Mouse (Mus musculus): ENCODE measurements at regions not wholly inside any gene's neighbourhood (a gene's known extent, or its start where the extent isn't known, plus 50 kb on each side); places are given as distances from the start of the nearest gene placed in this dataset.

- Histone ChIP-seq H3K27me3 (ENCODE audit: control insufficient read depth in 1 of 2, insufficient read depth in 2 of 2, low read length in 2 of 2) (no peaks in the 10 kb centered on the region), H3K9ac (ENCODE audit: control insufficient read depth, low read depth, low read length, poor library complexity, severe bottlenecking) (no peak overlapping the region), H3K4me3 (ENCODE audit: control insufficient read depth in 1 of 2, insufficient read depth in 1 of 2, low read depth in 2 of 2, low read length in 2 of 2) (no peak overlapping the region), H3K79me2 (ENCODE audit: control insufficient read depth, insufficient read depth, low read length, poor library complexity) (no peaks in the 10 kb centered on the region), H3K36me3 (ENCODE audit: control insufficient read depth in 1 of 2, insufficient read depth in 2 of 2, low read length in 2 of 2) (no peaks in the 10 kb centered on the region), H3K9me3 (replicated peaks; ENCODE audit: insufficient read depth, low read length) (no peaks in the 10 kb centered on the region), H3K27ac (ENCODE audit: control insufficient read depth, low read depth, low read length) (no peak overlapping the region), H3K4me1 (ENCODE audit: control insufficient read depth in 1 of 2, insufficient read depth in 2 of 2, low read length in 2 of 2) (no peaks in the 10 kb centered on the region)
- TF ChIP-seq USF1 (IDR thresholded peaks at IDR 0.05; ENCODE audit: low read depth, low read length) (no peak), NRF1 (IDR thresholded peaks at IDR 0.05; ENCODE audit: insufficient read depth, low read depth, low read length, poor library complexity, severe bottlenecking) (no peak), ETS1 (IDR thresholded peaks at IDR 0.05; ENCODE audit: low read depth, low read length) (no peak), CHD2 (IDR thresholded peaks at IDR 0.05; ENCODE audit: low read length) (no peak), RCOR1 (IDR thresholded peaks at IDR 0.05; ENCODE audit: low read depth, low read length) (no peak), SMC3 (IDR thresholded peaks at IDR 0.05; ENCODE audit: low read depth, low read length) (no peak), BHLHE40 (IDR thresholded peaks at IDR 0.05; ENCODE audit: borderline replicate concordance, low read depth, low read length) (no peak), POLR2A (IDR thresholded peaks at IDR 0.05; ENCODE audit: control insufficient read depth in 1 of 2, insufficient read depth in 1 of 2, low read depth in 1 of 2, low read length in 2 of 2, poor library complexity in 1 of 2) (no peak), CHD1 (IDR thresholded peaks at IDR 0.05; ENCODE audit: low read depth, low read length) (no peak), POLR2AphosphoS2 (IDR thresholded peaks at IDR 0.05; ENCODE audit: low read length) (no peak), RAD21 (IDR thresholded peaks at IDR 0.05; ENCODE audit: low read depth, low read length) (no peak), USF2 (IDR thresholded peaks at IDR 0.05; ENCODE audit: borderline replicate concordance in 1 of 2, insufficient read depth in 1 of 2, low read depth in 1 of 2, low read length in 2 of 2) (no peak), TBP (IDR thresholded peaks at IDR 0.05; ENCODE audit: low read depth, low read length) (no peak), GATA1 (IDR thresholded peaks at IDR 0.05; ENCODE audit: low read depth, low read length) (no peak), POLR2AphosphoS5 (IDR thresholded peaks at IDR 0.05; ENCODE audit: borderline replicate concordance, low read depth, low read length) (no peak), GABPA (IDR thresholded peaks at IDR 0.05; ENCODE audit: low read depth, low read length) (no peak), ZNF384 (IDR thresholded peaks at IDR 0.05; ENCODE audit: low read depth, low read length) (no peak), ELF1 (IDR thresholded peaks at IDR 0.05; ENCODE audit: low read depth, low read length) (no peak)
- no peak for DNase-seq (ENCODE audit: low read depth, low spot score)
These were observed 164.0 kb downstream of the 4933412E24Rik start for GRCm38 (mm10) chr15:59852271-59853000.

- H3K36me3 ChIP-seq (ENCODE audit: control insufficient read depth in 1 of 2, insufficient read depth in 2 of 2, low read length in 2 of 2), result no peaks in the 10 kb centered on the region
- H3K27me3 ChIP-seq (ENCODE audit: control insufficient read depth in 1 of 2, insufficient read depth in 2 of 2, low read length in 2 of 2), result no peaks in the 10 kb centered on the region
- H3K4me3 ChIP-seq (ENCODE audit: control insufficient read depth in 1 of 2, insufficient read depth in 1 of 2, low read depth in 2 of 2, low read length in 2 of 2), result no peak overlapping the region
- no peak overlapping the region for H3K9ac ChIP-seq (ENCODE audit: control insufficient read depth, low read depth, low read length, poor library complexity, severe bottlenecking)
- no peak overlapping the region for H3K27ac ChIP-seq (ENCODE audit: control insufficient read depth, low read depth, low read length)
- no peak for DNase-seq (ENCODE audit: low read depth, low spot score)
- TF ChIP-seq RCOR1 (IDR thresholded peaks at IDR 0.05; ENCODE audit: low read depth, low read length) (no peak), TAL1 (IDR thresholded peaks at IDR 0.05; ENCODE audit: low read length) (no peak), CTCF (IDR thresholded peaks at IDR 0.05 in 2 of 3, conservative IDR thresholded peaks at IDR 0.05 in 1 of 3; ENCODE audit: control insufficient read depth in 1 of 3, insufficient read depth in 1 of 3, low read depth in 2 of 3, low read length in 3 of 3, poor library complexity in 1 of 3, severe bottlenecking in 1 of 3) (0 out of 6 replicates have a peak, but pooled peaks of 1 of the 3 experiments have one; percentile 1)
- H3K9me3 ChIP-seq (replicated peaks; ENCODE audit: insufficient read depth, low read length), result no peaks in the 10 kb centered on the region
- no peaks in the 10 kb centered on the region for H3K79me2 ChIP-seq (ENCODE audit: control insufficient read depth, insufficient read depth, low read length, poor library complexity)
- no peaks in the 10 kb centered on the region for H3K4me1 ChIP-seq (ENCODE audit: control insufficient read depth in 1 of 2, insufficient read depth in 2 of 2, low read length in 2 of 2)
These were observed 171.2 kb downstream of the 4933412E24Rik start for GRCm38 (mm10) chr15:59845158-59845739.

Measured in MEL (cell line).